In genomic region chr4:132345135-132345842, GRCm38 (mm10) we compare ENCODE assay signal across 8 mouse cellular contexts. TPM values are rescaled to one million over a fixed set of nuclear protein-coding genes. Genes with fewer than 3 reads are reported as not detected.
DNase-seq lines count a peak whose midpoint lies in the region; ATAC-seq and TF ChIP-seq lines count a peak whose summit lies in the region.

No protein-coding gene starts in this region.

- peak overlapping the region; percentile 64 for H3K27ac ChIP-seq in embryonic facial prominence, embryonic 12.5 days
- H3K27ac ChIP-seq in limb, embryonic 11.5 days (replicated peaks; ENCODE audit: low read depth, low read length): peak overlapping the region; percentile 16
- H3K27ac ChIP-seq in midbrain, embryonic 13.5 days: no peak overlapping the region
- peak overlapping the region; percentile 94 for H3K27ac ChIP-seq in small intestine, adult 2 months (ENCODE audit: insufficient read depth, low read depth, low read length)

- H3K4me1 ChIP-seq in embryonic facial prominence, embryonic 12.5 days: peaks cover 17% of the 10 kb centered on the region
- H3K4me1 ChIP-seq in limb, embryonic 11.5 days (ENCODE audit: control insufficient read depth, insufficient read depth, low read length): 0 out of 2 replicates have a peak, but pooled peaks cover 6% of the 10 kb centered on the region
- peaks cover 21% of the 10 kb centered on the region for H3K4me1 ChIP-seq in midbrain, embryonic 13.5 days (replicated peaks)
- H3K4me1 ChIP-seq in small intestine, adult 2 months (ENCODE audit: control insufficient read depth, insufficient read depth, insufficient read length, low read length): peaks cover 12% of the 10 kb centered on the region; the same call in 1 of the 2 replicates

- TF ChIP-seq POLR2A in small intestine, adult 2 months (IDR thresholded peaks at IDR 0.05; ENCODE audit: low read depth, low read length): peak; percentile 62

- ATAC-seq in embryonic facial prominence, embryonic 12.5 days (ENCODE audit: insufficient number of reproducible peaks, insufficient read depth, low FRiP score, low TSS enrichment): peak; percentile 77
- ATAC-seq in limb, embryonic 11.5 days (ENCODE audit: insufficient number of reproducible peaks, low FRiP score, low TSS enrichment, low read depth): peak; percentile 56; the same call in 1 of the 2 replicates
- peak; percentile 94 for ATAC-seq in midbrain, embryonic 13.5 days

- peak overlapping the region; percentile 81 for H3K9ac ChIP-seq in embryonic facial prominence, embryonic 12.5 days
- peak overlapping the region; percentile 90 for H3K9ac ChIP-seq in limb, embryonic 11.5 days (ENCODE audit: low read length)
- peak overlapping the region; percentile 75 for H3K9ac ChIP-seq in midbrain, embryonic 13.5 days (replicated peaks)

- under 1% methylated on average over 81 of the region's 83 CpGs for WGBS in embryonic facial prominence, embryonic 12.5 days
- under 1% methylated on average over 78 of the region's 83 CpGs for WGBS in limb, embryonic 11.5 days
- WGBS in midbrain, embryonic 13.5 days: under 1% methylated on average over 83 of the region's 83 CpGs
- WGBS in small intestine, adult 2 months: 1% methylated on average over 83 of the region's 83 CpGs

- H3K9me3 ChIP-seq in embryonic facial prominence, embryonic 12.5 days: no peaks in the 10 kb centered on the region
- no peaks in the 10 kb centered on the region for H3K9me3 ChIP-seq in limb, embryonic 11.5 days (ENCODE audit: control insufficient read depth, low read length)
- H3K9me3 ChIP-seq in midbrain, embryonic 13.5 days: no peaks in the 10 kb centered on the region

- TF ChIP-seq CTCF in small intestine, adult 2 months (IDR thresholded peaks at IDR 0.05; ENCODE audit: extremely low read depth, insufficient read length, insufficient replicate concordance, low read depth, low read length): peak; percentile 93

- H3K4me2 ChIP-seq in embryonic facial prominence, embryonic 12.5 days (replicated peaks): peak overlapping the region; percentile 95
- H3K4me2 ChIP-seq in limb, embryonic 11.5 days (ENCODE audit: low read depth, severe bottlenecking): peak overlapping the region; percentile 94
- H3K4me2 ChIP-seq in midbrain, embryonic 13.5 days (replicated peaks): peak overlapping the region; percentile 97

- no peaks in the 10 kb centered on the region for H3K36me3 ChIP-seq in embryonic facial prominence, embryonic 12.5 days
- no peaks in the 10 kb centered on the region for H3K36me3 ChIP-seq in limb, embryonic 11.5 days (ENCODE audit: control insufficient read depth, insufficient read depth, low read length)
- no peaks in the 10 kb centered on the region for H3K36me3 ChIP-seq in midbrain, embryonic 13.5 days
- peaks cover 2% of the 10 kb centered on the region; the same call in 1 of the 2 replicates for H3K36me3 ChIP-seq in small intestine, adult 2 months (ENCODE audit: control insufficient read depth, insufficient read depth, low read length)

- H3K27me3 ChIP-seq in embryonic facial prominence, embryonic 12.5 days: no peaks in the 10 kb centered on the region
- H3K27me3 ChIP-seq in limb, embryonic 11.5 days (ENCODE audit: control insufficient read depth, insufficient read depth, low read length): no peaks in the 10 kb centered on the region
- H3K27me3 ChIP-seq in midbrain, embryonic 13.5 days: no peaks in the 10 kb centered on the region
- H3K27me3 ChIP-seq in small intestine, adult 2 months (ENCODE audit: control insufficient read depth, insufficient read depth, low read length): no peaks in the 10 kb centered on the region

- DNase-seq in 3134 (ENCODE audit: extremely low read depth, insufficient read length, low spot score): peak; percentile 93
- peak; percentile 97 to 98 for DNase-seq in adrenal gland, postnatal 36 days
- peak; percentile 94 to 98 for DNase-seq in heart, adult 18-20 months
- peak; percentile 99 for DNase-seq in kidney, adult 18-20 months
- DNase-seq in limb, embryonic 11.5 days (ENCODE audit: low spot score): peak; percentile 98

- peak overlapping the region; percentile 88 for H3K4me3 ChIP-seq in embryonic facial prominence, embryonic 12.5 days
- peak overlapping the region; percentile 88 for H3K4me3 ChIP-seq in limb, embryonic 11.5 days (ENCODE audit: low read depth, low read length)
- H3K4me3 ChIP-seq in midbrain, embryonic 13.5 days (replicated peaks): peak overlapping the region; percentile 68
- H3K4me3 ChIP-seq in small intestine, adult 2 months (ENCODE audit: low read depth, low read length): peak overlapping the region; percentile 91

RNA-seq across cellular contexts. Expression of gene Rcc1, which starts 8.1 kb away (rescaled TPM):
- 10 to 100 TPM; 14.7 to 16.8 TPM for total RNA-seq in adrenal gland, postnatal 36 days (2021)
- 86.3 and 88.2 TPM in 2 replicates for polyA plus RNA-seq in embryonic facial prominence, embryonic 12.5 days (2016; fragmentation: Nextera tagmentation; extraction: Ambion mirVana)
- total RNA-seq in heart, adult 18-20 months (2021): 1 to 10 TPM; 6.4 to 7.5 TPM
- polyA plus RNA-seq in limb, embryonic 11.5 days (2014; fragmentation: Nextera tagmentation; extraction: Ambion mirVana): 81.0 and 82.2 TPM in 2 replicates
- polyA plus RNA-seq in midbrain, embryonic 13.5 days (2015; fragmentation: Nextera tagmentation; extraction: Ambion mirVana): 54.1 and 54.6 TPM in 2 replicates
- 5.2 and 9.6 TPM in 2 replicates for polyA plus RNA-seq in small intestine, adult 2 months (2012; rRNA removed)

RNA-seq across cellular contexts. Expression of gene Trnau1ap, which starts 16.0 kb away (rescaled TPM):
- total RNA-seq in adrenal gland, postnatal 36 days (2021): 10 to 100 TPM; 29.2 to 37.5 TPM
- 80.1 and 80.5 TPM in 2 replicates for polyA plus RNA-seq in embryonic facial prominence, embryonic 12.5 days (2016; fragmentation: Nextera tagmentation; extraction: Ambion mirVana)
- 10 to 100 TPM; 20.3 to 22.3 TPM for total RNA-seq in heart, adult 18-20 months (2021)
- 81.3 and 83.6 TPM in 2 replicates for polyA plus RNA-seq in limb, embryonic 11.5 days (2014; fragmentation: Nextera tagmentation; extraction: Ambion mirVana)
- polyA plus RNA-seq in midbrain, embryonic 13.5 days (2015; fragmentation: Nextera tagmentation; extraction: Ambion mirVana): 78.6 and 83.6 TPM in 2 replicates
- polyA plus RNA-seq in small intestine, adult 2 months (2012; rRNA removed): 20.7 and 24.1 TPM in 2 replicates

RNA-seq across cellular contexts. Expression of gene Rab42, which starts 42.1 kb away (rescaled TPM):
- 1 to 10 TPM in 1 of 2 experiments, under 1 TPM in 1; 0.56 to 1.7 TPM for total RNA-seq in adrenal gland, postnatal 36 days (2021)
- polyA plus RNA-seq in embryonic facial prominence, embryonic 12.5 days (2016; fragmentation: Nextera tagmentation; extraction: Ambion mirVana): 1.4 and 1.8 TPM in 2 replicates
- 1 to 10 TPM in 1 of 2 experiments, under 1 TPM in 1; 0.84 to 1.2 TPM for total RNA-seq in heart, adult 18-20 months (2021)
- 0.61 and 0.95 TPM in 2 replicates for polyA plus RNA-seq in limb, embryonic 11.5 days (2014; fragmentation: Nextera tagmentation; extraction: Ambion mirVana)
- 0.58 and 0.92 TPM in 2 replicates for polyA plus RNA-seq in midbrain, embryonic 13.5 days (2015; fragmentation: Nextera tagmentation; extraction: Ambion mirVana)
- polyA plus RNA-seq in small intestine, adult 2 months (2012; rRNA removed): 0.70 and 0.98 TPM in 2 replicates
